9 mouse cellular contexts compared by ENCODE assay signal in the genomic region with DNA sequence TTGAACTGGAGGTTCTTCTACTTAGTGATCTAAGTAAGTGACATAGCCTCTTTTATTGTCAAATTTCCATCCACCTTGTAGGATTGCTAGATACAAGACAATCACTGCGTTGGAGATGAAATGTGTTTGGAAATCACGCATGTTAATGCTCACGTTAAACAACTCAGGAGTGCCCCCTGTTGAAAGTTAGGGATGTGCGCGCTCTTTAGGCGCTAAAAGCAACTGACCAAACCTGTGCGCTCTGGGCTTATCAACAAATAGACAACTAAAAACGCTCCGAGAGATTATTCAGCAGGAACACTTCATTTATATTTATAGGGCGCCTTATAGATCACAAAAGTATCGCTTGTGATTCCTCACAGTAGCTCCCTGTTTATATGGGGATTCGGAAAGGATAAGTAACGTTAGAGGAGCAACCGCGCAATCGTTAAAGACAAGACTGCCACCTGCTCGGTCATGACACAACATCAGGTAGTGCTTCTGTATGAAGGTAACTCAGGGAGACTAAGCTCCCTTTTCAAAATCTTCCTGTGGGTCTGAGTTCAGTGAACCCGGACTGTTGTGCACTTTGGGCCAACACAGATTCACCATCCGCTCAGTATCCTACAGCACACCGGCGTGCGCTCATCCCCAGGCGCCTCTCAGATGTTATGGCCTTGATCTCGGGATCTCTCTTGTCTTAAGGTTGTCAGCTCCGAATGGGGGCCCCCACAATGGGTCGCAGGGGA. TPM values are rescaled to one million over a fixed set of nuclear protein-coding genes. Genes with fewer than 3 reads are reported as not detected.
DNase-seq lines count a peak whose midpoint lies in the region; ATAC-seq and TF ChIP-seq lines count a peak whose summit lies in the region.
"Had no signal": no experiment of that assay in that cellular context is flagged by ENCODE, and none has a peak within 500 bp of the region (broad histone marks: within the 10 kb centered on the region; RNA-seq: fewer than 3 reads in every experiment).

No protein-coding gene starts in this region.

- DNase-seq in A20 (ENCODE audit: low read depth, low spot score) (peak; percentile 86), G1E (ENCODE audit: low spot score) (peak; percentile 25)
- DNase-seq in cerebellum, postnatal 36 days = peak; percentile 63 to 72
- no peak for DNase-seq in heart, embryonic 10.5 days (ENCODE audit: low spot score)
- DNase-seq in kidney, adult 9 months = peak; percentile 79
- DNase-seq in neural tube, embryonic 10.5 days (ENCODE audit: extremely low spot score, low spot score) = peak; percentile 51
- no peak for DNase-seq in right cerebral cortex, postnatal 36 days (ENCODE audit: low spot score in 2 of 2)

- WGBS in heart, embryonic 10.5 days = 3% methylated on average over 26 of the region's 26 CpGs
- under 1% methylated on average over 26 of the region's 26 CpGs for WGBS in liver, embryonic 16.5 days (ENCODE audit: insufficient replicate concordance)

- peak overlapping the region; percentile 78 for H3K4me2 ChIP-seq in liver, embryonic 16.5 days (ENCODE audit: low read depth, low read length)

- peaks cover 28% of the 10 kb centered on the region for H3K36me3 ChIP-seq in G1E (replicated peaks)
- H3K36me3 ChIP-seq in heart, embryonic 10.5 days = peaks cover 22% of the 10 kb centered on the region
- H3K36me3 ChIP-seq in liver, embryonic 16.5 days (ENCODE audit: control insufficient read depth, insufficient read depth) = peaks cover 13% of the 10 kb centered on the region

- H3K4me1 ChIP-seq in G1E (ENCODE audit: insufficient read depth, low read depth, low read length) = peaks cover 43% of the 10 kb centered on the region
- H3K4me1 ChIP-seq in heart, embryonic 10.5 days = peaks cover 31% of the 10 kb centered on the region
- peaks cover 10% of the 10 kb centered on the region for H3K4me1 ChIP-seq in liver, embryonic 16.5 days (ENCODE audit: control insufficient read depth, low read depth, low read length)

- H3K27ac ChIP-seq in heart, embryonic 10.5 days = peak overlapping the region; percentile 97
- peak overlapping the region; percentile 15 for H3K27ac ChIP-seq in liver, embryonic 16.5 days (ENCODE audit: low read length)

- H3K9me3 ChIP-seq in G1E (replicated peaks) = no peaks in the 10 kb centered on the region
- no peaks in the 10 kb centered on the region for H3K9me3 ChIP-seq in heart, embryonic 10.5 days
- H3K9me3 ChIP-seq in liver, embryonic 16.5 days (replicated peaks; ENCODE audit: control insufficient read depth, low read length) = no peaks in the 10 kb centered on the region

- H3K27me3 ChIP-seq in G1E (ENCODE audit: insufficient read depth, low read length) = peaks cover 5% of the 10 kb centered on the region; the same call in 1 of the 2 replicates
- no peaks in the 10 kb centered on the region for H3K27me3 ChIP-seq in heart, embryonic 10.5 days (ENCODE audit: insufficient read depth, poor library complexity, severe bottlenecking)
- no peaks in the 10 kb centered on the region for H3K27me3 ChIP-seq in liver, embryonic 16.5 days (ENCODE audit: control insufficient read depth, insufficient read depth, low read depth, low read length)

- peak overlapping the region; percentile 93 for H3K9ac ChIP-seq in liver, embryonic 16.5 days (ENCODE audit: low read depth, low read length)

- no peak for TF ChIP-seq CTCF in G1E (IDR thresholded peaks at IDR 0.05; ENCODE audit: low read depth, low read length)

- peak overlapping the region; percentile 89 for H3K4me3 ChIP-seq in G1E (ENCODE audit: low read depth, low read length)
- H3K4me3 ChIP-seq in heart, embryonic 10.5 days = peak overlapping the region; percentile 93
- peak overlapping the region; percentile 93 for H3K4me3 ChIP-seq in liver, embryonic 16.5 days (ENCODE audit: low read depth, low read length)

- no peak for ATAC-seq in G1E (ENCODE audit: extremely low read depth, insufficient number of reproducible peaks, low FRiP score, poor library complexity, severe bottlenecking)
- no peak for ATAC-seq in liver, embryonic 16.5 days (ENCODE audit: low read depth)

RNA-seq across cellular contexts. Expression of gene Atg101, which starts 0.7 kb away (rescaled TPM):
- total RNA-seq in G1E (2014; fragmentation: Nextera tagmentation) (5.9 and 11.0 TPM in 2 replicates), G1E (2017) (34.6 and 35.3 TPM in 2 replicates)
- polyA plus RNA-seq in G1E (2012) = 42.5 and 55.1 TPM in 2 replicates
- 59.5 and 77.0 TPM in 2 replicates for polyA plus RNA-seq in heart, embryonic 10.5 days (2016; fragmentation: Nextera tagmentation; extraction: Ambion mirVana)
- 25.0 and 26.1 TPM in 2 replicates for polyA plus RNA-seq in liver, embryonic 16.5 days (2015; fragmentation: Nextera tagmentation; extraction: Ambion mirVana)

RNA-seq across cellular contexts. Expression of gene 6030408B16Rik, which starts 9.7 kb away (rescaled TPM):
- total RNA-seq in G1E (2014; fragmentation: Nextera tagmentation) = not detected in 2 replicates
- total RNA-seq in G1E (2017) = 0.12 TPM in 1 of 2 replicates, not detected in the other
- polyA plus RNA-seq in G1E (2012) = 0.09 TPM in 1 of 2 replicates, not detected in the other
- polyA plus RNA-seq in heart, embryonic 10.5 days (2016; fragmentation: Nextera tagmentation; extraction: Ambion mirVana) = 0.49 and 1.8 TPM in 2 replicates
- 0.72 and 0.81 TPM in 2 replicates for polyA plus RNA-seq in liver, embryonic 16.5 days (2015; fragmentation: Nextera tagmentation; extraction: Ambion mirVana)
- polyA plus RNA-seq: large intestine, adult 2 months had no signal

RNA-seq across cellular contexts. Expression of gene Nr4a1, which starts 29.3 kb away (rescaled TPM):
- total RNA-seq in G1E (2014; fragmentation: Nextera tagmentation) (not detected in 2 replicates), G1E (2017) (not detected in 2 replicates)
- 0.04 TPM in 1 of 2 replicates, not detected in the other for polyA plus RNA-seq in G1E (2012)
- polyA plus RNA-seq in heart, embryonic 10.5 days (2016; fragmentation: Nextera tagmentation; extraction: Ambion mirVana) = 8.0 and 13.0 TPM in 2 replicates
- 0.67 and 0.69 TPM in 2 replicates for polyA plus RNA-seq in liver, embryonic 16.5 days (2015; fragmentation: Nextera tagmentation; extraction: Ambion mirVana)

RNA-seq across cellular contexts. Expression of gene Grasp, which starts 59.4 kb away (rescaled TPM):
- not detected in 2 replicates for total RNA-seq in G1E (2014; fragmentation: Nextera tagmentation)
- 0.16 TPM in 1 of 2 replicates, not detected in the other for total RNA-seq in G1E (2017)
- polyA plus RNA-seq in G1E (2012) = 0.04 and 0.09 TPM in 2 replicates
- polyA plus RNA-seq in heart, embryonic 10.5 days (2016; fragmentation: Nextera tagmentation; extraction: Ambion mirVana) = 3.4 and 5.0 TPM in 2 replicates
- polyA plus RNA-seq in liver, embryonic 16.5 days (2015; fragmentation: Nextera tagmentation; extraction: Ambion mirVana) = 0.36 and 0.54 TPM in 2 replicates

Comparison
In these comparisons a context has a peak if more than half of its experiments do, and no peak if none do; other contexts are left out.
1. DNase-seq: peak in A20 (single experiment), G1E (single experiment), cerebellum, postnatal 36 days (2 of 2), kidney, adult 9 months (single experiment) and neural tube, embryonic 10.5 days (single experiment); none in heart, embryonic 10.5 days (single experiment) and right cerebral cortex, postnatal 36 days (0 of 2).
2. Peak in every context shown above with its lines, with median percentiles within 50 percentile points of each other: H3K4me3 ChIP-seq.